Mouse (Mus musculus) neural tube, embryonic 11.5 days (tissue): ENCODE measurements around the gene Crebbp. TPM values are rescaled to one million over a fixed set of nuclear protein-coding genes. Genes with fewer than 3 reads are reported as not detected.
A peak's percentile ranks its signal among the peaks of the same experiment; 100 is the strongest.

Experiments
- ATAC-seq: fragments of 200-750 bp; cut with Nextera tagmentation; 2 replicates; pipeline ENCODE4 v1.8.0; 2017; ENCODE audit warnings: moderate number of reproducible peaks, mild to moderate bottlenecking, moderate TSS enrichment, moderate library complexity; ENCODE audit not compliant: insufficient read depth, low FRiP score, low TSS enrichment
- DNase-seq: peaks from one replicate; pipeline ENCODE4 v3.0.0-alpha.2; 2015; ENCODE audit warnings: low spot score
- H3K27ac ChIP-seq: fragments of 300-500 bp; sonication (generic); 2 replicates; pipeline ENCODE4 v1.5.1; 2014; ENCODE audit warnings: low read depth, mild to moderate bottlenecking, low read length
- H3K27me3 ChIP-seq: fragments of 300-500 bp; sonication (generic); 2 replicates; pipeline ENCODE4 v1.6.1; 2014; ENCODE audit warnings: mild to moderate bottlenecking, low read length, mixed read lengths; ENCODE audit not compliant: control insufficient read depth, insufficient read depth
- H3K36me3 ChIP-seq: fragments of 300-500 bp; sonication (generic); 2 replicates; pipeline ENCODE4 v1.6.1; 2014; ENCODE audit warnings: mild to moderate bottlenecking, low read length, moderate library complexity, mixed read lengths; ENCODE audit not compliant: control insufficient read depth, insufficient read depth
- H3K4me1 ChIP-seq: fragments of 300-500 bp; sonication (generic); 2 replicates; pipeline ENCODE4 v1.6.1; 2014; ENCODE audit warnings: low read length, mixed read lengths; ENCODE audit not compliant: control insufficient read depth, insufficient read depth
- H3K4me2 ChIP-seq: fragments of 300-500 bp; sonication (generic); 2 replicates; pipeline ENCODE4 v1.6.1; 2014; ENCODE audit warnings: low read depth, mild to moderate bottlenecking, moderate library complexity
- H3K4me3 ChIP-seq: fragments of 300-500 bp; sonication (generic); 2 replicates; pipeline ENCODE4 v1.5.1; 2014; ENCODE audit warnings: low read depth, low read length
- H3K9ac ChIP-seq: fragments of 300-500 bp; sonication (generic); 2 replicates; pipeline ENCODE4 v1.6.1; 2014; ENCODE audit warnings: mild to moderate bottlenecking, low read length
- H3K9me3 ChIP-seq: fragments of 300-500 bp; sonication (generic); 2 replicates; pipeline ENCODE4 v1.6.1; 2016; ENCODE audit warnings: low read length; ENCODE audit not compliant: control insufficient read depth
- WGBS: fragments of 180-500 bp; shearing (Covaris S2); extraction: QIAGEN DNeasy Blood & Tissue Kit; methylation state at CpG from one replicate; pipeline ENCODE4 v1.1.7; 2014; 5-methylcytosine and 5-hydroxymethylcytosine counted together
- polyA plus RNA-seq: library from polyadenylated mRNA; unstranded; fragments of >200 nt; fragmentation: Nextera tagmentation; extraction: Ambion mirVana; gene quantifications from 2 replicates; pipeline ENCODE4 v1.2.1, GENCODE M21; 2014

The Crebbp gene
- polyA plus RNA-seq, 1 experiment from 2014 or later: 34.3 TPM

DNA sequence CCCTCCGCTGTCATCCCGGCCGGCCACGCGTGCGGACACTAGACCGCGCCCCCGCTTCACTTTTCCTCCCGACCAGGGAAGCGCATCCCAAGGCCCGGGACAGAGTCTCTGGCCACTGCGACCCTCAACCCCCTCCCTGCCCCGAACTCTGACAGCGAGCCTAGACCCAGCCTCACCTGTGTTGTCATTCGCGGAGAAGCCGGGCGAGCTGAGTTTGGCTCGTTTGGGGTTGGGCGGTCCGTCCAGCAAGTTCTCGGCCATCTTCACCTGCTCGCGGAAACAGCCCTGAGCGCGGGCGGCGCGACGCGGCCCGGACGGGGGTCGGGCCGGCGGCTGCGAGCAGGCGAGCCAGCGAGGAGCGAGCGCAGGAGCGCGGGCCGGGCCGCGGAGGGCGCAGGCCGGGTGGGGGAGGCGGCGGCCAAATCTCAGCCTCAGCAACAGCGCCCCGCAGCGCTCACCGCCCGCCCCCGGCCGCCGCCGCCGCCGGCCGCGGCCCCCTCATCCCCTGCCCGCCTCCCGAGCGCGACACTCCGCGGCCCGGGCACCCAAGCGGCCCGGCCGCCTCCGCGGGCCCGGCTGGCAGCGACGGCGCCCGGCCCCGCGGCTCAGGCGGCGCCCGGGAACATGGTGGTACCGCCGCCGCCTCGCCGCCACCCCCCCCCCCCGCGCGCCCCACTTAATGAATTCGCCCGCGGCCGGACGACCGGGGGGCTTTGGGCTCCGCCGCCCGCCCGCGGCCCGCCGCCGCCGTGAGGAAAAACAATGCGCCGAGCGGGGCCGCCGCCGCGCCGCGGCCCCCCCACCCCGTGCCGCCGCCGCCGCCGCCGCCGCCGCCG lies 616 bp downstream of the Crebbp start:
- Histone ChIP-seq H3K27me3 (no peaks in the 10 kb centered on the region), H3K9ac (peak overlapping the region; percentile 97), H3K4me1 (peaks cover 12% of the 10 kb centered on the region), H3K4me3 (peak overlapping the region; percentile 98), H3K36me3 (no peaks in the 10 kb centered on the region; the same call in 1 of the 2 replicates), H3K9me3 (no peaks in the 10 kb centered on the region), H3K27ac (peak overlapping the region; percentile 100), H3K4me2 (peak overlapping the region; percentile 47)
- DNase-seq: peak; percentile 77
- peak; percentile 54 for ATAC-seq
- WGBS: under 1% methylated on average over 51 of the region's 128 CpGs

- WGBS: 17% methylated on average over 23 of the region's 23 CpGs
- no peak for DNase-seq
Measured at GRCm38 (mm10) chr16:4212167-4212962, 1.4 kb downstream of the Crebbp start.

DNA sequence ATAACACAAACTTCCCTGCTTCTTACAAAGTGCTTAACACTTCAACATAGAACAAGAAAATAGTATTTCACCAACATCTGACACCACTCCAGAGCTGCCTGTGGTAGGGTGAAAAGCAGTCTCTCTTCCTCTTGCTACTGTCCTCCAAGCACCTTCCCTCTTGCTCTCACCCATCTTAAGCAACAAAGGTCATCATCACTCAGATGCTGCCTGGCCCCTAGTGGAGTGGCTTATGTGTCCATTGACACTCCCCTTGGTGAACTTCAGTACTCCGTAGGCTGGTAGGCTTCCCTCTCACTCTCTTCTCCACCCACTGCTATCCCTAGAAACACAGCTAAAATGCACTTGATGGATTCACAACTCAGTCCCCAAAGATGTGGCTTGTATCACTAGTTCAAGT lies 3.5 kb downstream of the Crebbp start:
- H3K9me3 ChIP-seq: no peaks in the 10 kb centered on the region
- H3K4me3 ChIP-seq: no peak overlapping the region
- WGBS: 89% methylated on average over 1 of the region's 1 CpGs
- no peaks in the 10 kb centered on the region for H3K27me3 ChIP-seq
- no peak for DNase-seq
- no peaks in the 10 kb centered on the region; the same call in 1 of the 2 replicates for H3K36me3 ChIP-seq
- no peak overlapping the region for H3K9ac ChIP-seq
- ATAC-seq: no peak
- no peak overlapping the region for H3K27ac ChIP-seq
- peaks cover 12% of the 10 kb centered on the region for H3K4me1 ChIP-seq
- H3K4me2 ChIP-seq: no peak overlapping the region

More at GRCm38 (mm10) chr16:4212167-4212962, 1.4 kb downstream of the Crebbp start:
- Histone ChIP-seq H3K9ac (peak overlapping the region; percentile 97), H3K4me2 (peak overlapping the region; percentile 47), H3K27me3 (no peaks in the 10 kb centered on the region), H3K9me3 (no peaks in the 10 kb centered on the region), H3K27ac (peak overlapping the region; percentile 100; the same call in 1 of the 2 replicates), H3K4me3 (peak overlapping the region; percentile 98), H3K4me1 (peaks cover 12% of the 10 kb centered on the region), H3K36me3 (no peaks in the 10 kb centered on the region; the same call in 1 of the 2 replicates)
- ATAC-seq: peak; percentile 13; the same call in 1 of the 2 replicates

DNA sequence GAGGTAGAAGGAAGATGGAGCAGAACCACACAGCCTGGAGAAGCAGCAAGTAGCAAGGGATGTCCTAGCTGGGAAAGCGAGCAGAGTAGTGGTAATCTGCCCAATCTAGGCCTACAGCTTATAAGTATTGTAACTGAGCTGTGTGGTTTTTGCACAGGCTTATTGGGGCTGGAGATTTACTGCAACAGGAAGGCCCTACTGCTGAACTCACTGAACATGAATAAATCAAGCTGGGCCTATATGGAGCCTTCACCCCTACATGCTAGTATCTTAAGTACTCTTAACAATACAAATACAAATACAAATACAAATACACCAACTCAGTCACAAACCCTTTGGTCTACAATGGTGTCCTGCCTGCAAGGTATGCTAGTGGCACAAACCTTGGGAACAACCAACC lies 10.2 kb downstream of the Crebbp start:
- H3K36me3 ChIP-seq: no peaks in the 10 kb centered on the region; the same call in 1 of the 2 replicates
- H3K27ac ChIP-seq: no peak overlapping the region
- ATAC-seq: no peak
- no peaks in the 10 kb centered on the region for H3K4me1 ChIP-seq
- no peaks in the 10 kb centered on the region for H3K9me3 ChIP-seq
- H3K27me3 ChIP-seq: no peaks in the 10 kb centered on the region
- no peak overlapping the region for H3K9ac ChIP-seq
- no peak for DNase-seq
- no peak overlapping the region for H3K4me3 ChIP-seq
- WGBS: 96% methylated on average over 1 of the region's 1 CpGs
- no peak overlapping the region for H3K4me2 ChIP-seq

DNA sequence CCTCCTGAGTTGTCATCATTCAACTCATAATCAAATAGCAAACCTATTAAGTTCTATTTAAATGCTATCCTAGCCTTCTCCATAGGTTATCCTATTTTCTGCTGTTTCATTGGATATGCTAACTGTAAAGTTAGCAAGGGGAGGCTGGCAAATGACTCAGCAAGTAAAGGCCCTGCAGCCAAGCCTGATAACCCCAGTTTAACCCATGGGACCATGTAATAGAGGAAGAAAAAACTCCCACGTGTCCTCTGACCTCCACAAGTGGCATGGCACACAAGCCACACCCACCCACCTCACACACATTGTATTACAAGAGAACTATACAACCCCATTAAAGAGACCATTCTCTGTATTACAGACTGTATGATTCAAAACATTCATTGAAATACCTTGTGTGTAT lies 13.8 kb downstream of the Crebbp start:
- Histone ChIP-seq H3K27ac (no peak overlapping the region), H3K9ac (no peak overlapping the region), H3K27me3 (no peaks in the 10 kb centered on the region), H3K9me3 (no peaks in the 10 kb centered on the region), H3K4me2 (no peak overlapping the region), H3K4me1 (no peaks in the 10 kb centered on the region), H3K36me3 (no peaks in the 10 kb centered on the region; the same call in 1 of the 2 replicates), H3K4me3 (no peak overlapping the region)
- DNase-seq (no peak), ATAC-seq (no peak)
- 46% methylated on average over 1 of the region's 1 CpGs for WGBS

- ATAC-seq (no peak), DNase-seq (no peak)
- Histone ChIP-seq H3K27me3 (no peaks in the 10 kb centered on the region), H3K4me1 (no peaks in the 10 kb centered on the region), H3K9ac (no peak overlapping the region), H3K4me3 (no peak overlapping the region), H3K9me3 (no peaks in the 10 kb centered on the region), H3K36me3 (no peaks in the 10 kb centered on the region; the same call in 1 of the 2 replicates), H3K27ac (no peak overlapping the region), H3K4me2 (no peak overlapping the region)
- WGBS: 83% methylated on average over 2 of the region's 2 CpGs
Measured at GRCm38 (mm10) chr16:4199566-4199965, 14.2 kb downstream of the Crebbp start.

GRCm38 (mm10) chr16:4198004-4198403 lies 15.8 kb downstream of the Crebbp start:
- 76% methylated on average over 4 of the region's 4 CpGs for WGBS
- no peaks in the 10 kb centered on the region for H3K4me1 ChIP-seq
- H3K9me3 ChIP-seq: no peaks in the 10 kb centered on the region
- no peak for DNase-seq
- no peak overlapping the region for H3K27ac ChIP-seq
- no peak overlapping the region for H3K9ac ChIP-seq
- ATAC-seq: no peak
- H3K4me3 ChIP-seq: no peak overlapping the region
- H3K4me2 ChIP-seq: no peak overlapping the region
- no peaks in the 10 kb centered on the region for H3K27me3 ChIP-seq
- H3K36me3 ChIP-seq: no peaks in the 10 kb centered on the region; the same call in 1 of the 2 replicates

DNA sequence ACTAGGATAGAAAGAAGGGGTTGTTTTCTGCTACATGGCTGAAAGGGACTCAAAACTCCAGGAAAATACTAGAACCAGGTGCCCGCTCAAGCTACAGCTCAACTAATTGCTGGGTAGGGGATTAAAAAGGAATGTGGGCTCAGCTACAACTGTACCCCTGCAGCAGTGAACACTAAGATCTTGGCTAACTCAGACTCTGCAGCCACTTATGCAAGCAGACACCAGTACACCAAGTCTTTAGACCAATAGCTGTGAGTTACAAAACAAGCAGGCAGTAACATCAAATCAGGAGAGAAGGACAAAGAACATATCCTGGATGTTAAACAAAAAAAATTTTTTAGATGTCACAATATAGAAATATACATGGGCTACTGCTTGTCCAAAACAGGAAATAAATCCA lies 23.6 kb downstream of the Crebbp start:
- ATAC-seq (no peak), DNase-seq (no peak)
- H3K36me3 ChIP-seq: no peaks in the 10 kb centered on the region
- H3K4me2 ChIP-seq: no peak overlapping the region
- H3K27me3 ChIP-seq: no peaks in the 10 kb centered on the region
- no peak overlapping the region for H3K9ac ChIP-seq
- WGBS: 97% methylated on average over 1 of the region's 1 CpGs
- no peak overlapping the region for H3K4me3 ChIP-seq
- no peaks in the 10 kb centered on the region for H3K9me3 ChIP-seq
- H3K4me1 ChIP-seq: no peaks in the 10 kb centered on the region
- no peak overlapping the region for H3K27ac ChIP-seq
